Mouse (Mus musculus): ENCODE data around the gene Pde4a.
"Not testable (repeated sequence)": the region's sequence is repeated elsewhere in the genome, so short reads cannot be mapped to it uniquely, and the experiment has no call there.

Pde4a gene

GRCm38 (mm10) chr9:21220490-21221382 is 55.2 kb downstream of the Pde4a start:
- DNase-seq, result peak; percentile 96 to 98

- DNase-seq, result peak; percentile 32 to 67
Measured at GRCm38 (mm10) chr9:21221383-21221929, 55.9 kb downstream of the Pde4a start.

- not testable (repeated sequence) for DNase-seq
Measured at GRCm38 (mm10) chr9:21223490-21223889, 58.0 kb downstream of the Pde4a start.

- DNase-seq, result no peak
Measured at GRCm38 (mm10) chr9:21223906-21224305, 58.4 kb downstream of the Pde4a start.

- DNase-seq, result peak; percentile 35 to 40
Measured at GRCm38 (mm10) chr9:21224576-21225414, 59.3 kb downstream of the Pde4a start.

GRCm38 (mm10) chr9:21225415-21225758 is 59.9 kb downstream of the Pde4a start:
- no peak for DNase-seq

- no peak for DNase-seq
Measured at GRCm38 (mm10) chr9:21227342-21227741, 61.8 kb downstream of the Pde4a start.

GRCm38 (mm10) chr9:21231551-21231950 is 66.0 kb downstream of the Pde4a start:
- no peak for DNase-seq

- no peak for DNase-seq
Measured at GRCm38 (mm10) chr9:21232867-21233266, 67.4 kb downstream of the Pde4a start.

- no peak for DNase-seq
Measured at GRCm38 (mm10) chr9:21233366-21233765, 67.9 kb downstream of the Pde4a start.

- DNase-seq, result no peak
Measured at GRCm38 (mm10) chr9:21233805-21234204, 68.3 kb downstream of the Pde4a start.

GRCm38 (mm10) chr9:21235341-21235740 is 69.8 kb downstream of the Pde4a start:
- no peak for DNase-seq

- DNase-seq, result no peak
Measured at GRCm38 (mm10) chr9:21236991-21237367, 71.5 kb downstream of the Pde4a start.

GRCm38 (mm10) chr9:21237368-21238003 is 72.0 kb downstream of the Pde4a start:
- DNase-seq, result no peak

- DNase-seq, result peak in 1 of 2 experiments; percentile 31
Measured at GRCm38 (mm10) chr9:21238004-21238732, 72.7 kb downstream of the Pde4a start.

GRCm38 (mm10) chr9:21238733-21239464 is 73.4 kb downstream of the Pde4a start, which contains the start of gene Keap1:
Keap1 (minus strand) TSS chr9:21239361.
- peak; percentile 67 to 79 for DNase-seq

GRCm38 (mm10) chr9:21239465-21239848 is 73.9 kb downstream of the Pde4a start:
- DNase-seq, result no peak

- peak; percentile 76 to 92 for DNase-seq
Measured at GRCm38 (mm10) chr9:21241343-21241742, 75.8 kb downstream of the Pde4a start.

- DNase-seq, result no peak
Measured at GRCm38 (mm10) chr9:21243826-21244427, 78.4 kb downstream of the Pde4a start.

GRCm38 (mm10) chr9:21244428-21245112 is 79.1 kb downstream of the Pde4a start:
- no peak for DNase-seq
